Mouse (Mus musculus) regulatory T cell (primary cell): ENCODE measurements around the gene 4933406M09Rik.

Experiments
- in situ Hi-C: fragments of 300-600 bp; cut with MboI, MseI; formaldehyde crosslinking; loops from one replicate; pipeline ENCODE4 v1.15.1; 2025; ENCODE audit warnings: high pct_unique_total_duplicates

Gene 4933406M09Rik

DNA sequence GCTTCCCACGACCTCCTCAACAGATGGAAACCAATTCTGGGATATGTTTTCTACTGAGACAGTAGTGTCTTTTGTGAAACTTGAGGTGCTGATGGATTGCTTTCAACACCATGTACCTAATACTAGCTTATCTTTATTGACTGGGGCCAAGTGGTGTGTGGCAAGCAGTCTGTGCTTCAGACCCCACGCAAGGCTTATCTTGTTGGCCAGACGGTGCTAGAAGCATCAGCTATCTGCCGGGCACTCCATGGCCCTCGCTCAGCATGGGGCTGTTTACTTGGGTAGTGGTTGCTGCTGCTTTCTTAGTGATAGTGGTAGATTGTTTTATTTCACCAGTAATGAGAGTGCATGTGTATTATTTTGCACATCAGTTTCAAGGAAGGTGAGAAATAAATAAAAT is 40.5 kb downstream of the 4933406M09Rik start:
- in situ Hi-C loops: no loop called here

GRCm38 (mm10) chr1:134433002-134433401 is 47.3 kb downstream of the 4933406M09Rik start:
- in situ Hi-C loops: no loop called here

GRCm38 (mm10) chr1:134433473-134433872 is 47.7 kb downstream of the 4933406M09Rik start:
- in situ Hi-C loops: no loop called here

DNA sequence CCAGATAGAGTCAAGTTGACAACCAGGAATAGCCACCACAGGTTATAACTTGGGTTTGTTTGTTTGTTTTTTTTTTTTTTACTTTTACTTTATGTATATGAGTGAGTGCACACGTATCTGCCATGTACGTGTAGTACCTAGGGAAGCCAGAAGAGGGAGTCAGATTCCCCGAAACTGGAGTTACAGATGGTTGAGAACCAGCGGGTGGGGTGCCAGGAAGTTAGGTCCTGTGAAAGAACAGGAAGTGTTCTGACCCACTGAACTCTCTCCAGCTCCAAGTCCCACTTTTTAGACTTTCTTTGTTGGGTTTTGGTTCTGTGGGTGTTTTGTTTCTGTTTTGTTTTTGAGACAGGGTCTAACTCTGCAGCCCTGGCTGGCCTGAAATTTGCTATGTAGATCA is 49.7 kb downstream of the 4933406M09Rik start:
- in situ Hi-C loops: loop anchor here (5.0 kb wide), 1 partner anchor 48 kb away; the partner anchor contains the start of gene 4933406M09Rik

DNA sequence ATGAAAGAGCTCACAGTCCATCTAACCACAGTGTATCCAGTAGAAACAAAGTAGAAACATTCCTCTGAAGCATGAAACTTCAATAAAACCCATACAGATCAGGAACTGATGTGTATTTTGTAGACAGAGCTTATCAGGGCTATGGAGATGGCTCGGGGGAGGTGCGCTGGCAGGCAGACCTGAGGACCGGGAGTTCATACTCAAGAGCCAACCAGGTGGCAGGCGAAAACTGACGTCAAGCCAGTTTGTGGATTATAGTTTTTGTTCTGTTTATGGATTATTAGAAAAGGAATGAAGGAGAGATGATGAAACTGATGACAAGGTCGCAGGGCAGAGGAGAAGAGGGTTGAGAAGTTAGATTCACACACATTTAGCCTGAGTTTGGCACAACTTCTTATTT is 54.7 kb downstream of the 4933406M09Rik start:
- in situ Hi-C loops: no loop called here
